Mouse (Mus musculus) neural tube, embryonic 11.5 days (tissue): ENCODE data around the gene Ipo5. TPM values are rescaled to one million over a fixed set of nuclear protein-coding genes. Genes with fewer than 3 reads are reported as not detected.

Experiments
- ATAC-seq: fragments of 200-750 bp; cut with Nextera tagmentation; 2 replicates; pipeline ENCODE4 v1.8.0; 2017; ENCODE audit warnings: moderate number of reproducible peaks, mild to moderate bottlenecking, moderate TSS enrichment, moderate library complexity; ENCODE audit not compliant: insufficient read depth, low FRiP score, low TSS enrichment
- DNase-seq: peaks from one replicate; pipeline ENCODE4 v3.0.0-alpha.2; 2015; ENCODE audit warnings: low spot score
- H3K27ac ChIP-seq: fragments of 300-500 bp; sonication (generic); 2 replicates; pipeline ENCODE4 v1.5.1; 2014; ENCODE audit warnings: low read depth, mild to moderate bottlenecking, low read length
- H3K27me3 ChIP-seq: fragments of 300-500 bp; sonication (generic); 2 replicates; pipeline ENCODE4 v1.6.1; 2014; ENCODE audit warnings: mild to moderate bottlenecking, low read length, mixed read lengths; ENCODE audit not compliant: control insufficient read depth, insufficient read depth
- H3K36me3 ChIP-seq: fragments of 300-500 bp; sonication (generic); 2 replicates; pipeline ENCODE4 v1.6.1; 2014; ENCODE audit warnings: mild to moderate bottlenecking, low read length, moderate library complexity, mixed read lengths; ENCODE audit not compliant: control insufficient read depth, insufficient read depth
- H3K4me1 ChIP-seq: fragments of 300-500 bp; sonication (generic); 2 replicates; pipeline ENCODE4 v1.6.1; 2014; ENCODE audit warnings: low read length, mixed read lengths; ENCODE audit not compliant: control insufficient read depth, insufficient read depth
- H3K4me2 ChIP-seq: fragments of 300-500 bp; sonication (generic); 2 replicates; pipeline ENCODE4 v1.6.1; 2014; ENCODE audit warnings: low read depth, mild to moderate bottlenecking, moderate library complexity
- H3K4me3 ChIP-seq: fragments of 300-500 bp; sonication (generic); 2 replicates; pipeline ENCODE4 v1.5.1; 2014; ENCODE audit warnings: low read depth, low read length
- H3K9ac ChIP-seq: fragments of 300-500 bp; sonication (generic); 2 replicates; pipeline ENCODE4 v1.6.1; 2014; ENCODE audit warnings: mild to moderate bottlenecking, low read length
- H3K9me3 ChIP-seq: fragments of 300-500 bp; sonication (generic); 2 replicates; pipeline ENCODE4 v1.6.1; 2016; ENCODE audit warnings: low read length; ENCODE audit not compliant: control insufficient read depth
- WGBS: fragments of 180-500 bp; shearing (Covaris S2); extraction: QIAGEN DNeasy Blood & Tissue Kit; methylation state at CpG from one replicate; pipeline ENCODE4 v1.1.7; 2014; 5-methylcytosine and 5-hydroxymethylcytosine counted together
- polyA plus RNA-seq: library from polyadenylated mRNA; unstranded; fragments of >200 nt; fragmentation: Nextera tagmentation; extraction: Ambion mirVana; gene quantifications from 2 replicates; pipeline ENCODE4 v1.2.1, GENCODE M21; 2014

Ipo5 gene
- polyA plus RNA-seq, 1 experiment from 2014 or later: 149 TPM

DNA sequence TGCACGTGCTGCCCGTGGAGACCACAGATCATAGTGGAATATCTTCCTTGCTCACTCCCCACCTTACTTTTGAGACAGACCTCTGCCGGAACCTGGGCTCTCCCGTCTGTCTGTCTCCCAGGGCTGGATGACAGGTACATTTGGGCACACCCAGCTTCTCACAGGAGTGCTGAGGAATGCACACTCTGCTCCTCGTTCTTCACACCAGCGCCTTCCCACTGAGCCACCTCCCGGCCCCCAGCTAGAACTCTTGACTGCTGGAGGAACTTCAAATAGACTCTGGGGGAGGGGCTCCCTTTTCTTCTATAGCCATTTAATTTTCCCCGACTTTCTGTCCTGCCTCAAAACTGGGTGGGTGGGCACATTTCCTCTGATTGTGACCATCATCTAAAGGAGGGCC is 49.5 kb downstream of the Ipo5 start:
- DNase-seq: no peak
- Histone ChIP-seq H3K4me2 (no peak overlapping the region), H3K4me3 (no peak overlapping the region), H3K27ac (no peak overlapping the region), H3K9me3 (no peaks in the 10 kb centered on the region), H3K4me1 (no peaks in the 10 kb centered on the region), H3K9ac (no peak overlapping the region), H3K36me3 (no peaks in the 10 kb centered on the region), H3K27me3 (no peaks in the 10 kb centered on the region)
- no peak for ATAC-seq
- WGBS: 56% methylated on average over 7 of the region's 8 CpGs

DNA sequence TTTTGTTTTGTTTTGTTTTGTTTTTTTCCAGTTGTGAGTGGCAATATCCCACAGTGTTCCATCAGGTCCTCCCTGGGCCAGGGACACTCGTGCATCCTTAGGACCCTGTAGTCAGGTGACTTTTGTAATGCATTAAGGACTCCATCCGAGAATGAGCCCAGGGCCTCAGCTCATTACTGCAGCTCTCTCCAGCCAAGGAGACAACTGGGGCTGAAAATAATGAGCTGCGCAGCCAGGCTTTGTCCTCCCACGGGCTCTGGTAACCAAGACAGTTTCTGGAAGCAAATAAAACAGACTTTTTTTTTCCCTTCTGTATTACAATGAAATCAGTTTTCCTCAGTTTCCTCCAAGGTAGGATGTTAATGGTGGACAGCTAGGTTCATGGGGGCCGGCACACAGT is 50.0 kb downstream of the Ipo5 start:
- WGBS: 58% methylated on average over 5 of the region's 5 CpGs
- no peak for ATAC-seq
- Histone ChIP-seq H3K4me1 (no peaks in the 10 kb centered on the region), H3K4me3 (no peak overlapping the region), H3K9ac (no peak overlapping the region), H3K36me3 (no peaks in the 10 kb centered on the region), H3K27me3 (no peaks in the 10 kb centered on the region), H3K27ac (no peak overlapping the region), H3K9me3 (no peaks in the 10 kb centered on the region), H3K4me2 (no peak overlapping the region)
- no peak for DNase-seq

DNA sequence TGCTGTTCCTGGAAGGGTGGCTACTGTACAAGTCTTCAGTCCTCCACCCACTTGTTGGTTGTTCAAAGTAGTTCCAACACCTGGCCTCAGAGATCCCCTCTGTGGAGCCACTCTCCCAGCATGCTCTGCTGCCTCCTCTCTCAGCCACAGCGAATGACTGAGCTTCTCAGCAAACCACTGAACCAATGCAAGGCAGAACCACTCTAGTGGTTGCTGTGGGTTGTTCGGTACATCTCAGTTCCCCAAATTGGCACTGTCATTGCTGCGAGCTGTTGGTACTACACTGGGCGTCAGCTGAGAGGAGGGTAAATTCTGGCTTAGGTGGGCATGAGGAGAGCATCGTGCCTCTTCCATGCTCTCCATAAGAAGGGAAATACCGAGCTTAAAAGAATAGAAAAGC is 56.0 kb downstream of the Ipo5 start:
- Histone ChIP-seq H3K4me3 (no peak overlapping the region), H3K27ac (no peak overlapping the region), H3K4me2 (no peak overlapping the region), H3K36me3 (no peaks in the 10 kb centered on the region), H3K9me3 (no peaks in the 10 kb centered on the region), H3K9ac (no peak overlapping the region), H3K27me3 (no peaks in the 10 kb centered on the region), H3K4me1 (no peaks in the 10 kb centered on the region)
- ATAC-seq (no peak), DNase-seq (no peak)
- 90% methylated on average over 6 of the region's 6 CpGs for WGBS

DNA sequence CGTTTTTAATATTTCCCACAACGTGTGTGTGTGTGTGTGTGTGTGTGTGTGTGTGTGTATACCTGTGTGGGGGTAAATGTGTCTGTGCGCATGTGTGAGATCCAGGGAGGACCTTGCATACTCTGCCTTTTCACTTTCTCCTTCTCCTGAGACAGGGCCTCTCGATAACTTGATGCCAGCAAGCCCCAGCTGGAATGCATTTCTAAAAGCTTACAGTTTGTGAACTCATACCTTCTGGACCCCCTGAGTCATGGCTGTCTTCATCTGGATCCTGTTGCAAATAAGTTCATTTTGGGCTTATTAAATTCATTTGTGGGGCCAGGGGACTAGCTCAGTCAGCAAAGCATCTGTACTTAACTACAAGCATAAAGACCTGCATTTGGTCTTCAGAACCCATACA is 57.7 kb downstream of the Ipo5 start:
- no peak for DNase-seq
- ATAC-seq: no peak
- Histone ChIP-seq H3K4me1 (no peaks in the 10 kb centered on the region), H3K4me3 (no peak overlapping the region), H3K9ac (no peak overlapping the region), H3K4me2 (no peak overlapping the region), H3K27ac (no peak overlapping the region), H3K27me3 (no peaks in the 10 kb centered on the region), H3K9me3 (no peaks in the 10 kb centered on the region), H3K36me3 (no peaks in the 10 kb centered on the region)
- 96% methylated on average over 4 of the region's 4 CpGs for WGBS

DNA sequence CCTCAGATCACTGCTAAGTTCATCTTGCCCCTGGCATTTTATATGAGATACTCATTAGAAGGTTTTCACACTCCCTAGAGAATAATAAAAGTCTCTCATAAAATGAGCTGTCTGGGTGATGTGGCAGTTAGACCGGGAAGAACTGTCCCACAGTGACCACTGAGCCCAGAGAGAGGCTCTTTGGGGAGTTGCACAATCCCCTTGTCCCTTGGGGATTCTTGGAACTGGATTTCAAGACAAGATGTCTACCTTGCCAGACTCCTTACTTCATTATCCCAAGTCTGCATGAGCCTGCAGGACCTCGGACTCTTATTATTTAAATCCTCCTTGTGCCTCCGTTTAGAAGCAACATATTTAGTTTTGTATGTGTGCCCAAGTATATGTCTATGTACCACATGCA is 58.6 kb downstream of the Ipo5 start:
- Histone ChIP-seq H3K4me1 (no peaks in the 10 kb centered on the region), H3K4me2 (no peak overlapping the region), H3K9ac (no peak overlapping the region), H3K36me3 (no peaks in the 10 kb centered on the region), H3K27ac (no peak overlapping the region), H3K27me3 (no peaks in the 10 kb centered on the region), H3K4me3 (no peak overlapping the region), H3K9me3 (no peaks in the 10 kb centered on the region)
- DNase-seq (no peak), ATAC-seq (no peak)
- 86% methylated on average over 3 of the region's 3 CpGs for WGBS

DNA sequence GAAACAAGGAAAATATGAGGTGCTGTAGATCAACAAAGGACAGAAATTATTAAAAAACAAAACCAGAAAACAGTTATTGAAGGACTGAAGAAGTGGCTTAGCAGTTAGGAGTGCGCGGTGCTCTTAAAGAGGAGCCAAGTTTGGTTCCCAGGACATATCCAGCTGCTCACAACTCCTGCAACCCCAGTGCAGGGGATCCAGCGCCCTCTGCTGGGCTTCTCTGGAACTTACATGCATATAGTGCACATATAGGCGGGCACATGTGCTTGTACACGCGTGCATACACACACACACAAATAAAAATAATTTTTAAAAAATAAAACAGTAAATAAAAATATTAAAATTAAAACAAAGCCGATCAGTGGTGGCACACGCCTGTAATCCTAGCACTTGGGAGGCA is 59.6 kb downstream of the Ipo5 start:
- DNase-seq: no peak
- WGBS: 83% methylated on average over 8 of the region's 8 CpGs
- ATAC-seq: no peak
- H3K9ac ChIP-seq: no peak overlapping the region
- no peaks in the 10 kb centered on the region for H3K36me3 ChIP-seq
- H3K27me3 ChIP-seq: no peaks in the 10 kb centered on the region
- H3K4me1 ChIP-seq: no peaks in the 10 kb centered on the region
- H3K27ac ChIP-seq: no peak overlapping the region
- no peak overlapping the region for H3K4me3 ChIP-seq
- no peak overlapping the region for H3K4me2 ChIP-seq
- no peaks in the 10 kb centered on the region for H3K9me3 ChIP-seq

DNA sequence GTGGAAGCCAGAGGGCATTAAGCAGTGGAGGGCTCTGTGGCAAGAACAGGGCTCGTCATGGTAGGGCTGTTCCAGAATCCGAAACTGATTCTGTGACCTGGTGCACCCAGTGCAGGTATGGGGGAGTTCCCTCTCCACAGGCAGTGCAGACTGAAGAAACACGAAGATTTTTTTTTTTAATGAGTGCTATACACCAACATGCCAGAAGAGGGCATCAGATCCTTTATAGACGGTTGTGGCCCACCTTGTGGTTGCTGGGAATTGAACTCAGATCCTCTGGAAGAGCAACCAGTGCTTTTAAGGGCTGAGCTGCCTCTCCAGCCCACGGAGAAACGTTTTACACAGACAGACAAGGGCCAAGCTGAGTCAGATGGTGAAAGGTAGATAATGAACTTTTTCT is 60.3 kb downstream of the Ipo5 start:
- Histone ChIP-seq H3K36me3 (no peaks in the 10 kb centered on the region), H3K4me3 (no peak overlapping the region), H3K9me3 (no peaks in the 10 kb centered on the region), H3K4me1 (no peaks in the 10 kb centered on the region), H3K4me2 (no peak overlapping the region), H3K27me3 (no peaks in the 10 kb centered on the region), H3K27ac (no peak overlapping the region), H3K9ac (no peak overlapping the region)
- no peak for ATAC-seq
- DNase-seq: no peak
- 68% methylated on average over 6 of the region's 6 CpGs for WGBS

DNA sequence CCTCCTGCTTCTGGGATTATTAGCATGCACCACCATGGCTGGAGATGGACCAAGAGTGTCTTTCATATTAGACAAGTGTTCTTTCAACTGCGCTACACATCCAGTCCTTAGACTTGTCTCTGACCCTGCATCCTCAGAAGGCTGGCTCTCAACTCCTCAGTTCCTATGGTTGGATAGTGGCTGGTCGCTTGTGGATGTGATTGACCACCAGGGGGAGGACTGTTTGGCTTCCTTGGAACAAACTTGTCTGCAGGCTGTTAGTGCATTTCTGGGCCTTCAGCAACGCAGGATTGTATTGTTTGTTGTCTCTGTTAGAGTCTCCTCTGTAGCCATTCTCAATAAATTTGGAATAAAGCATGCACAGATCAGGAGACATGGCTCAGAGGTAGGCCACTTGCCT is 68.5 kb downstream of the Ipo5 start:
- H3K9me3 ChIP-seq: no peaks in the 10 kb centered on the region
- WGBS: 50% methylated on average over 3 of the region's 3 CpGs
- H3K9ac ChIP-seq: no peak overlapping the region
- no peaks in the 10 kb centered on the region for H3K4me1 ChIP-seq
- no peak overlapping the region for H3K4me3 ChIP-seq
- no peak overlapping the region for H3K27ac ChIP-seq
- peak; percentile 23 for DNase-seq
- no peaks in the 10 kb centered on the region for H3K36me3 ChIP-seq
- H3K27me3 ChIP-seq: no peaks in the 10 kb centered on the region
- no peak for ATAC-seq
- no peak overlapping the region for H3K4me2 ChIP-seq

DNA sequence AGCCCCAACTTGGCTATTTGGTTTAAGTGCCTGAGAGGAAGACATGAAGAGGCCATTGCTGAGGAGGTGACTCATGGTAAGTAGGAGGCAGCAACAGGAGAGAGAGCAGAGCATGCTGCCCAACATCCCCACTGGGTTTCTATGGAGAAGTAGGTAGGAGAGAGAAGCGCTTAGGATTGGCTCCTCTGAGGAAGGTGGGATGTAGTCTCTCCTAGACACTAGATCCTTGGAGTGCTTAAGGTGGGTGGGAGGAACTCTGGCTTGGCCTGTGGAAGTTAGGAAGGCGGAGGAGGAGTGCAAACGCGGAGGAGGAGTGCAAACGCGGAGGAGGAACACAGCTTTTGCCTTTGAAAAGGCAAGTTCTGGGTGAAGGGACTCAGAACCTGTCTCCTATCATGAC is 78.1 kb downstream of the Ipo5 start:
- H3K9me3 ChIP-seq: no peaks in the 10 kb centered on the region
- H3K4me3 ChIP-seq: no peak overlapping the region
- no peak overlapping the region for H3K27ac ChIP-seq
- H3K4me1 ChIP-seq: no peaks in the 10 kb centered on the region
- no peaks in the 10 kb centered on the region for H3K27me3 ChIP-seq
- H3K36me3 ChIP-seq: no peaks in the 10 kb centered on the region
- WGBS: 57% methylated on average over 6 of the region's 6 CpGs
- no peak overlapping the region for H3K4me2 ChIP-seq
- no peak for DNase-seq
- no peak overlapping the region for H3K9ac ChIP-seq
- no peak for ATAC-seq
